Mouse (Mus musculus) stomach, postnatal 0 days (tissue): Measurements from ENCODE around the gene Abcc3. TPM values are rescaled to one million over a fixed set of nuclear protein-coding genes. Genes with fewer than 3 reads are reported as not detected.

Experiments used
- ATAC-seq: fragments of 200-750 bp; cut with Nextera tagmentation; 2 replicates; pipeline ENCODE4 v1.8.0; 2017; ENCODE audit not compliant: low FRiP score, low TSS enrichment
- DNase-seq: peaks from one replicate; pipeline ENCODE4 v3.0.0-alpha.2; 2016; ENCODE audit warnings: low spot score
- H3K27ac ChIP-seq: fragments of 300-500 bp; sonication (generic); replicated peaks from 2 replicates; pipeline ENCODE4 v1.5.1; 2014; ENCODE audit warnings: mild to moderate bottlenecking, control low read depth
- H3K27me3 ChIP-seq: fragments of 300-500 bp; sonication (generic); 2 replicates; pipeline ENCODE4 v1.6.1; 2014; ENCODE audit warnings: low read length; ENCODE audit not compliant: control insufficient read depth, insufficient read depth
- H3K36me3 ChIP-seq: fragments of 300-500 bp; sonication (generic); 2 replicates; pipeline ENCODE4 v1.6.1; 2014; ENCODE audit warnings: low read length, mixed read lengths; ENCODE audit not compliant: control insufficient read depth, insufficient read depth
- H3K4me1 ChIP-seq: fragments of 300-500 bp; sonication (generic); replicated peaks from 2 replicates; pipeline ENCODE4 v1.6.1; 2014; ENCODE audit warnings: antibody characterized with exemption; ENCODE audit not compliant: control insufficient read depth, insufficient read depth
- H3K4me2 ChIP-seq: fragments of 300-500 bp; sonication (generic); replicated peaks from 2 replicates; pipeline ENCODE4 v1.6.1; 2014; ENCODE audit warnings: low read depth, mild to moderate bottlenecking, control low read depth, moderate library complexity
- H3K4me3 ChIP-seq: fragments of 300-500 bp; sonication (generic); 2 replicates; pipeline ENCODE4 v1.5.1; 2014; ENCODE audit warnings: low read depth, low read length, control low read depth
- H3K9ac ChIP-seq: fragments of 300-500 bp; sonication (generic); 2 replicates; pipeline ENCODE4 v1.6.1; 2014; ENCODE audit warnings: mild to moderate bottlenecking, low read length, control low read depth, mixed read lengths
- H3K9me3 ChIP-seq: fragments of 300-500 bp; sonication (generic); 2 replicates; pipeline ENCODE4 v1.6.1; 2016; ENCODE audit warnings: low read length; ENCODE audit not compliant: control insufficient read depth
- CTCF ChIP-seq: IDR thresholded peaks from 2 replicates; pipeline ENCODE4 v1.5.1; 2016; ENCODE audit warnings: antibody characterized with exemption, low read depth, mild to moderate bottlenecking, moderate library complexity
- EP300 ChIP-seq: optimal IDR thresholded peaks from 2 replicates; pipeline ENCODE3; 2016; ENCODE audit warnings: antibody characterized with exemption
- WGBS: fragments of 180-500 bp; shearing (Covaris S2); extraction: QIAGEN DNeasy Blood & Tissue Kit; methylation state at CpG from one replicate; pipeline ENCODE4 v1.1.7; 2014; 5-methylcytosine and 5-hydroxymethylcytosine counted together
- polyA plus RNA-seq: library from polyadenylated mRNA; unstranded; fragments of >200 nt; fragmentation: Nextera tagmentation; extraction: Ambion mirVana; gene quantifications from 2 replicates; pipeline ENCODE4 v1.2.1, GENCODE M21; 2015

Gene Abcc3
- polyA plus RNA-seq, 1 experiment from 2014 or later: 25.3 TPM

GRCm38 (mm10) chr11:94320969-94321930 lies 71.5 kb downstream of the Abcc3 start:
- Histone ChIP-seq H3K4me2 (peak overlapping the region; percentile 77), H3K27me3 (no peaks in the 10 kb centered on the region), H3K27ac (peak overlapping the region; percentile 98), H3K36me3 (no peaks in the 10 kb centered on the region), H3K9me3 (no peaks in the 10 kb centered on the region), H3K4me1 (peaks cover 4% of the 10 kb centered on the region), H3K4me3 (peak overlapping the region; percentile 99), H3K9ac (peak overlapping the region; percentile 98)
- ATAC-seq: peak; percentile 73
- TF ChIP-seq EP300 (peak; percentile 86), CTCF (no peak)
- WGBS: under 1% methylated on average over 65 of the region's 67 CpGs
- peak; percentile 73 for DNase-seq

- WGBS: 68% methylated on average over 5 of the region's 5 CpGs
- no peaks in the 10 kb centered on the region for H3K36me3 ChIP-seq
- TF ChIP-seq EP300 (no peak), CTCF (no peak)
These were observed 74.7 kb downstream of the Abcc3 start for GRCm38 (mm10) chr11:94318056-94318455.

GRCm38 (mm10) chr11:94317515-94317914 lies 75.3 kb downstream of the Abcc3 start:
- no peaks in the 10 kb centered on the region for H3K27me3 ChIP-seq
- WGBS: 42% methylated on average over 4 of the region's 4 CpGs
- no peak overlapping the region for H3K27ac ChIP-seq
- DNase-seq (no peak), ATAC-seq (no peak)
- H3K4me1 ChIP-seq: peaks cover 4% of the 10 kb centered on the region
- TF ChIP-seq EP300: no peak
- TF ChIP-seq CTCF: no peak
- H3K9ac ChIP-seq: no peak overlapping the region
- H3K4me3 ChIP-seq: no peak overlapping the region
- no peaks in the 10 kb centered on the region; the same call in 1 of the 2 replicates for H3K36me3 ChIP-seq
- no peak overlapping the region for H3K4me2 ChIP-seq
- H3K9me3 ChIP-seq: no peaks in the 10 kb centered on the region

More at GRCm38 (mm10) chr11:94318056-94318455, 74.7 kb downstream of the Abcc3 start:
- Histone ChIP-seq H3K27me3 (no peaks in the 10 kb centered on the region), H3K4me2 (no peak overlapping the region), H3K4me3 (no peak overlapping the region), H3K9me3 (no peaks in the 10 kb centered on the region), H3K4me1 (peaks cover 4% of the 10 kb centered on the region), H3K9ac (no peak overlapping the region), H3K27ac (no peak overlapping the region)
- ATAC-seq (no peak), DNase-seq (no peak)

- 41% methylated on average over 1 of the region's 1 CpGs for WGBS
- ATAC-seq: no peak
- no peak for DNase-seq
- H3K9me3 ChIP-seq: no peaks in the 10 kb centered on the region
- H3K4me2 ChIP-seq: no peak overlapping the region
- peaks cover 2% of the 10 kb centered on the region for H3K4me1 ChIP-seq
- TF ChIP-seq CTCF (no peak), EP300 (no peak)
- H3K27me3 ChIP-seq: no peaks in the 10 kb centered on the region
- no peak overlapping the region for H3K9ac ChIP-seq
- no peak overlapping the region for H3K4me3 ChIP-seq
- no peaks in the 10 kb centered on the region; the same call in 1 of the 2 replicates for H3K36me3 ChIP-seq
- no peak overlapping the region for H3K27ac ChIP-seq
These were observed 75.8 kb downstream of the Abcc3 start for GRCm38 (mm10) chr11:94317014-94317413.

GRCm38 (mm10) chr11:94316528-94316927 lies 76.3 kb downstream of the Abcc3 start:
- no peak overlapping the region for H3K27ac ChIP-seq

GRCm38 (mm10) chr11:94315308-94315707 lies 77.5 kb downstream of the Abcc3 start:
- Histone ChIP-seq H3K27me3 (no peaks in the 10 kb centered on the region), H3K9me3 (no peaks in the 10 kb centered on the region), H3K36me3 (no peaks in the 10 kb centered on the region; the same call in 1 of the 2 replicates), H3K27ac (0 out of 2 replicates have a peak overlapping the region, but pooled peaks have one; percentile 1), H3K9ac (no peak overlapping the region), H3K4me2 (no peak overlapping the region), H3K4me1 (peaks cover 2% of the 10 kb centered on the region), H3K4me3 (no peak overlapping the region)
- WGBS: 30% methylated on average over 1 of the region's 1 CpGs
- no peak for ATAC-seq
- no peak for DNase-seq
- no peak for TF ChIP-seq CTCF
- no peak for TF ChIP-seq EP300

More at GRCm38 (mm10) chr11:94316528-94316927, 76.3 kb downstream of the Abcc3 start:
- Histone ChIP-seq H3K9me3 (no peaks in the 10 kb centered on the region), H3K4me3 (no peak overlapping the region), H3K36me3 (no peaks in the 10 kb centered on the region; the same call in 1 of the 2 replicates), H3K9ac (no peak overlapping the region), H3K4me2 (no peak overlapping the region), H3K27me3 (no peaks in the 10 kb centered on the region), H3K4me1 (peaks cover 2% of the 10 kb centered on the region)
- ATAC-seq: no peak
- no peak for DNase-seq
- 50% methylated on average over 2 of the region's 2 CpGs for WGBS
- TF ChIP-seq EP300 (no peak), CTCF (no peak)
